In genomic region chr9:10645951-10646350, GRCm38 (mm10) we compare ENCODE assay signal across 17 mouse cellular contexts.
DNase-seq lines count a peak whose midpoint lies in the region; ATAC-seq and TF ChIP-seq lines count a peak whose summit lies in the region.
"Had no signal": no experiment of that assay in that cellular context is flagged by ENCODE, and none has a peak within 500 bp of the region (broad histone marks: within the 10 kb centered on the region; RNA-seq: fewer than 3 reads in every experiment).

No protein-coding gene starts in this region.

- ATAC-seq in midbrain, embryonic 14.5 days (ENCODE audit: low FRiP score, low TSS enrichment) = no peak
- ATAC-seq in midbrain, postnatal 0 days (ENCODE audit: low FRiP score) = no peak
- ATAC-seq in neural tube, embryonic 13.5 days (ENCODE audit: low read depth) = peak; percentile 76; the same call in 1 of the 2 replicates
- ATAC-seq in neural tube, embryonic 14.5 days (ENCODE audit: low read depth) = peak; percentile 53; the same call in 1 of the 2 replicates
- ATAC-seq in neural tube, embryonic 15.5 days (ENCODE audit: low FRiP score) = no peak
- ATAC-seq: activated CD4-positive, CD25-positive, alpha-beta regulatory T cell, adult 4 months; CD4-positive, CD25-positive, alpha-beta regulatory T cell, adult 4 months; Patski had no signal

- DNase-seq in midbrain, embryonic 14.5 days = peak; percentile 9
- no peak for DNase-seq in midbrain, postnatal 0 days (ENCODE audit: low spot score)
- DNase-seq in neural tube, embryonic 10.5 days (ENCODE audit: extremely low spot score, low spot score) = no peak
- DNase-seq in mesoderm, embryonic 11.5 days (ENCODE audit: low read depth, low spot score) = peak; percentile 6
- no peak for DNase-seq in embryo, embryonic 10 days (ENCODE audit: low spot score)
- DNase-seq: adrenal gland, adult 8-10 months; B cell, adult 2 months; cerebellum, adult 11 months; cerebellum, adult 11-12 months had no signal

- H3K9me3 ChIP-seq in midbrain, embryonic 14.5 days (ENCODE audit: control insufficient read depth, low read length) = no peaks in the 10 kb centered on the region
- H3K9me3 ChIP-seq in midbrain, postnatal 0 days (ENCODE audit: low read length) = no peaks in the 10 kb centered on the region
- no peaks in the 10 kb centered on the region for H3K9me3 ChIP-seq in neural tube, embryonic 13.5 days
- H3K9me3 ChIP-seq in neural tube, embryonic 14.5 days (ENCODE audit: control insufficient read depth, low read length) = no peaks in the 10 kb centered on the region
- H3K9me3 ChIP-seq in neural tube, embryonic 15.5 days (replicated peaks) = no peaks in the 10 kb centered on the region
- H3K9me3 ChIP-seq: G1E had no signal

- H3K4me3 ChIP-seq in midbrain, embryonic 14.5 days (replicated peaks; ENCODE audit: low read depth, low read length) = no peak overlapping the region
- H3K4me3 ChIP-seq in midbrain, postnatal 0 days (ENCODE audit: low read depth, low read length) = no peak overlapping the region
- no peak overlapping the region for H3K4me3 ChIP-seq in neural tube, embryonic 13.5 days
- no peak overlapping the region for H3K4me3 ChIP-seq in neural tube, embryonic 14.5 days (ENCODE audit: low read depth, low read length)
- H3K4me3 ChIP-seq in neural tube, embryonic 15.5 days (replicated peaks) = no peak overlapping the region

- no peak overlapping the region for H3K9ac ChIP-seq in midbrain, embryonic 14.5 days (replicated peaks; ENCODE audit: low read length)
- H3K9ac ChIP-seq in midbrain, postnatal 0 days (replicated peaks; ENCODE audit: low read length, poor library complexity, severe bottlenecking) = no peak overlapping the region
- H3K9ac ChIP-seq in neural tube, embryonic 13.5 days = no peak overlapping the region
- H3K9ac ChIP-seq in neural tube, embryonic 14.5 days (replicated peaks; ENCODE audit: low read depth, low read length) = no peak overlapping the region
- H3K9ac ChIP-seq in neural tube, embryonic 15.5 days (replicated peaks) = no peak overlapping the region

- TF ChIP-seq CTCF in midbrain, postnatal 0 days (IDR thresholded peaks at IDR 0.05) = no peak

- 74% methylated on average over 5 of the region's 5 CpGs for whole genome bisulfite sequencing in midbrain, embryonic 14.5 days
- WGBS in midbrain, postnatal 0 days = 75% methylated on average over 5 of the region's 5 CpGs
- WGBS in neural tube, embryonic 13.5 days = 45% methylated on average over 5 of the region's 5 CpGs
- WGBS in neural tube, embryonic 14.5 days = 45% methylated on average over 5 of the region's 5 CpGs
- WGBS in neural tube, embryonic 15.5 days = 44% methylated on average over 5 of the region's 5 CpGs

- H3K4me1 ChIP-seq in midbrain, embryonic 14.5 days (ENCODE audit: control insufficient read depth, insufficient read depth, low read length) = no peaks in the 10 kb centered on the region
- peaks cover 4% of the 10 kb centered on the region; the same call in 1 of the 2 replicates for H3K4me1 ChIP-seq in midbrain, postnatal 0 days (ENCODE audit: insufficient read depth, low read length)
- H3K4me1 ChIP-seq in neural tube, embryonic 13.5 days (replicated peaks) = peaks cover 10% of the 10 kb centered on the region
- 0 out of 2 replicates have a peak, but pooled peaks cover 2% of the 10 kb centered on the region for H3K4me1 ChIP-seq in neural tube, embryonic 14.5 days (ENCODE audit: control insufficient read depth, insufficient read depth, low read length)
- no peaks in the 10 kb centered on the region for H3K4me1 ChIP-seq in neural tube, embryonic 15.5 days

- no peaks in the 10 kb centered on the region for H3K27me3 ChIP-seq in midbrain, embryonic 14.5 days (ENCODE audit: control insufficient read depth, insufficient read depth, low read length)
- H3K27me3 ChIP-seq in midbrain, postnatal 0 days (ENCODE audit: insufficient read depth, low read length) = no peaks in the 10 kb centered on the region
- H3K27me3 ChIP-seq in neural tube, embryonic 13.5 days = no peaks in the 10 kb centered on the region
- no peaks in the 10 kb centered on the region for H3K27me3 ChIP-seq in neural tube, embryonic 14.5 days (ENCODE audit: control insufficient read depth, insufficient read depth, low read length)
- H3K27me3 ChIP-seq in neural tube, embryonic 15.5 days (replicated peaks) = no peaks in the 10 kb centered on the region
- H3K27me3 ChIP-seq: CH12.LX, Patski had no signal

- H3K27ac ChIP-seq in midbrain, embryonic 14.5 days (replicated peaks; ENCODE audit: low read depth, low read length) = no peak overlapping the region
- no peak overlapping the region for H3K27ac ChIP-seq in midbrain, postnatal 0 days (ENCODE audit: low read depth, low read length)
- H3K27ac ChIP-seq in neural tube, embryonic 13.5 days (replicated peaks) = no peak overlapping the region
- H3K27ac ChIP-seq in neural tube, embryonic 14.5 days (ENCODE audit: low read depth, low read length) = no peak overlapping the region
- no peak overlapping the region for H3K27ac ChIP-seq in neural tube, embryonic 15.5 days (replicated peaks)

- no peaks in the 10 kb centered on the region for H3K36me3 ChIP-seq in midbrain, embryonic 14.5 days (ENCODE audit: control insufficient read depth, insufficient read depth, low read length)
- H3K36me3 ChIP-seq in midbrain, postnatal 0 days (ENCODE audit: insufficient read depth, low read length) = no peaks in the 10 kb centered on the region
- no peaks in the 10 kb centered on the region for H3K36me3 ChIP-seq in neural tube, embryonic 13.5 days
- no peaks in the 10 kb centered on the region for H3K36me3 ChIP-seq in neural tube, embryonic 14.5 days (ENCODE audit: control insufficient read depth, insufficient read depth, low read length)
- no peaks in the 10 kb centered on the region for H3K36me3 ChIP-seq in neural tube, embryonic 15.5 days
- H3K36me3 ChIP-seq: G1E had no signal

- H3K4me2 ChIP-seq in midbrain, embryonic 14.5 days (ENCODE audit: low read length) = no peak overlapping the region
- H3K4me2 ChIP-seq in midbrain, postnatal 0 days (ENCODE audit: low read depth, low read length, poor library complexity, severe bottlenecking) = no peak overlapping the region
- H3K4me2 ChIP-seq in neural tube, embryonic 13.5 days = no peak overlapping the region
- no peak overlapping the region for H3K4me2 ChIP-seq in neural tube, embryonic 14.5 days (ENCODE audit: low read depth, low read length)
- H3K4me2 ChIP-seq in neural tube, embryonic 15.5 days = no peak overlapping the region

Comparison
In these comparisons a context has a peak if more than half of its experiments do, and no peak if none do; other contexts are left out.
1. ATAC-seq: peak in neural tube, embryonic 13.5 days (single experiment) and neural tube, embryonic 14.5 days (single experiment); none in midbrain, embryonic 14.5 days (single experiment), midbrain, postnatal 0 days (single experiment) and neural tube, embryonic 15.5 days (single experiment).
2. DNase-seq: peak in midbrain, embryonic 14.5 days (single experiment) and mesoderm, embryonic 11.5 days (single experiment); none in midbrain, postnatal 0 days (single experiment), neural tube, embryonic 10.5 days (single experiment) and embryo, embryonic 10 days (single experiment).